Mouse (Mus musculus) left cerebral cortex, adult 2 months (tissue): ENCODE measurements at regions not wholly inside any gene's neighbourhood (a gene's known extent, or its start where the extent isn't known, plus 50 kb on each side); places are given as distances from the start of the nearest gene placed in this dataset.

Source experiments
- DNase-seq, 2 experiments: peaks; one replicate each; pipeline ENCODE4 v3.0.0; 2021 to 2022; ENCODE audit warnings: low spot score in 2 of 2, mixed read lengths in 1 of 2; ENCODE audit errors: extremely low spot score in 1 of 2
- H3K27ac ChIP-seq: fragments of 200-600 bp; 2 replicates; pipeline ENCODE4 v1.8.1; 2022
- H3K4me3 ChIP-seq: fragments of 200-600 bp; 2 replicates; pipeline ENCODE4 v1.8.1; 2022
- CTCF ChIP-seq: fragments of 200-600 bp; IDR thresholded peaks from 2 replicates; pipeline ENCODE4 v1.8.1; 2022; ENCODE audit warnings: antibody characterized with exemption, mild to moderate bottlenecking, moderate library complexity
- intact Hi-C: fragments of 180-260 bp; cut with DNase I; formaldehyde crosslinking; loops from one replicate; pipeline ENCODE4 v1.15.1; 2025

GRCm38 (mm10) chr9:49964666-49965065 lies 165.9 kb upstream of the Ncam1 start:
- DNase-seq, result no peak
- no peak overlapping the region for H3K27ac ChIP-seq
- TF ChIP-seq CTCF, result no peak
- intact Hi-C loops, result no loop called here
- no peak overlapping the region for H3K4me3 ChIP-seq

- no peak for TF ChIP-seq CTCF
- Histone ChIP-seq H3K27ac (no peak overlapping the region), H3K4me3 (no peak overlapping the region)
- DNase-seq, result no peak
- intact Hi-C loops, result no loop called here
These were observed 163.9 kb upstream of the Ncam1 start for GRCm38 (mm10) chr9:49962561-49963071.

GRCm38 (mm10) chr9:49961965-49962364 lies 163.2 kb upstream of the Ncam1 start:
- TF ChIP-seq CTCF, result no peak
- intact Hi-C loops, result no loop called here
- no peak for DNase-seq
- H3K27ac ChIP-seq, result no peak overlapping the region
- no peak overlapping the region for H3K4me3 ChIP-seq

GRCm38 (mm10) chr9:49961329-49961728 lies 162.6 kb upstream of the Ncam1 start:
- intact Hi-C loops, result no loop called here
- H3K27ac ChIP-seq, result no peak overlapping the region

GRCm38 (mm10) chr9:49959987-49960386 lies 161.3 kb upstream of the Ncam1 start:
- Histone ChIP-seq H3K27ac (no peak overlapping the region), H3K4me3 (no peak overlapping the region)
- intact Hi-C loops, result no loop called here
- no peak for TF ChIP-seq CTCF
- DNase-seq, result no peak

More at GRCm38 (mm10) chr9:49961329-49961728, 162.6 kb upstream of the Ncam1 start:
- no peak for DNase-seq
- no peak overlapping the region for H3K4me3 ChIP-seq
- TF ChIP-seq CTCF, result no peak

- H3K27ac ChIP-seq, result no peak overlapping the region
- no peak overlapping the region for H3K4me3 ChIP-seq
- peak in 1 of 2 experiments; percentile 14 for DNase-seq
- no peak for TF ChIP-seq CTCF
- intact Hi-C loops, result no loop called here
These were observed 160.2 kb upstream of the Ncam1 start for GRCm38 (mm10) chr9:49958890-49959289.

GRCm38 (mm10) chr9:49954601-49955000 lies 155.9 kb upstream of the Ncam1 start:
- no peak overlapping the region for H3K4me3 ChIP-seq
- TF ChIP-seq CTCF, result no peak
- intact Hi-C loops, result no loop called here

GRCm38 (mm10) chr9:49950321-49950720 lies 151.6 kb upstream of the Ncam1 start:
- intact Hi-C loops, result no loop called here
- H3K27ac ChIP-seq, result no peak overlapping the region
- no peak for DNase-seq
- no peak overlapping the region for H3K4me3 ChIP-seq
- no peak for TF ChIP-seq CTCF

More at GRCm38 (mm10) chr9:49954601-49955000, 155.9 kb upstream of the Ncam1 start:
- no peak overlapping the region for H3K27ac ChIP-seq
- no peak for DNase-seq

GRCm38 (mm10) chr9:49948546-49948945 lies 149.8 kb upstream of the Ncam1 start:
- H3K27ac ChIP-seq, result no peak overlapping the region
- no peak overlapping the region for H3K4me3 ChIP-seq
- TF ChIP-seq CTCF, result no peak
- no peak for DNase-seq
- intact Hi-C loops, result loop anchor here (5.0 kb wide), 1 partner anchor 224 kb away; no protein-coding TSS in a partner anchor

GRCm38 (mm10) chr9:49946857-49947256 lies 148.1 kb upstream of the Ncam1 start:
- TF ChIP-seq CTCF, result peak; percentile 50
- no peak overlapping the region for H3K4me3 ChIP-seq
- H3K27ac ChIP-seq, result no peak overlapping the region
- intact Hi-C loops, result loop anchor here (5.0 kb wide), 1 partner anchor 225 kb away; no protein-coding TSS in a partner anchor
- no peak for DNase-seq

- Histone ChIP-seq H3K27ac (peak overlapping the region; percentile 44; the same call in 1 of the 2 replicates), H3K4me3 (no peak overlapping the region)
- peak in 1 of 2 experiments; percentile 42 for DNase-seq
- no peak for TF ChIP-seq CTCF
- intact Hi-C loops, result loop anchor here (5.0 kb wide), 2 partner anchors 133 to 318 kb away; no protein-coding TSS in a partner anchor
These were observed 137.0 kb upstream of the Ncam1 start for GRCm38 (mm10) chr9:49935555-49936376.

- Histone ChIP-seq H3K27ac (no peak overlapping the region), H3K4me3 (no peak overlapping the region)
- DNase-seq, result no peak
- no peak for TF ChIP-seq CTCF
- intact Hi-C loops, result no loop called here
These were observed 129.4 kb upstream of the Ncam1 start for GRCm38 (mm10) chr9:49928041-49928656.
